Mouse (Mus musculus): ENCODE measurements around the gene Atf6.

Gene Atf6

GRCm38 (mm10) chr1:170657643-170658314 is 209.8 kb downstream of the Atf6 start:
- no peak for DNase-seq (ENCODE audit: low read depth)

GRCm38 (mm10) chr1:170657228-170657521 is 210.4 kb downstream of the Atf6 start:
- no peak for DNase-seq (ENCODE audit: low read depth)

DNA sequence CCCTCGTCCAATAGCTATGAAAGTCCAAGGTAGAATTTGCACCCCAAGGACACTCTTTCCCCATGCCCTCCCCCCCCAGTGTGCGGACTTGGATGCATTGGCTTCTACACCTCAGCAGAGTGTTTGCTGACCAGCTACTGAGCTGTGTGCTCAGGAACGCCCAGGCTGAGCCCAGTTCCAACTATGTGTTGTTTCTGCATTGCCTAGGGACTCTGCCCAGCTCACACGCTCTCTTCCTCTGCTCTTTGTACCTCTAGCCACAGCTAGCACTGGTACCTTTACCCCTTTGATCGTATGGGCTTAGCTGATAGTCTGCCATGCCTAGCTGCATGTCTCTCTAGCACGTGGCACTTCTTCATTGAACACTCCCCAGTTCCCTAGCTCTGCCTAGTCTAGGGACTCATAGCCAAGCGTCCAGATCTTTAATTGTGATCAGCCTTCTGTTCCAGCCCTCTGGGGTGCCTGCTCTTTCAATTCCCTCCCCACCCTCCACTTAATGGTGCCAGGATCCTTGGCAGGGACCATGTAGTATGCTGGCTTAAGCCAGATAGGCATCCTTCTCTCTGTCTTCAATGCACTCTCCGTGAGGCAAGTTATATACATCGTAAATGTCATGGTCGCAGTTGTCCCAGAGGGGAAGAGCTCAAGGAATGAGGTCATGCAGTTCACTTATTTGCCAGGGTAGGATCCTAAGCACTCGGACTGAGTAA is 210.9 kb downstream of the Atf6 start:
- DNase-seq (ENCODE audit: low read depth) = no peak

DNA sequence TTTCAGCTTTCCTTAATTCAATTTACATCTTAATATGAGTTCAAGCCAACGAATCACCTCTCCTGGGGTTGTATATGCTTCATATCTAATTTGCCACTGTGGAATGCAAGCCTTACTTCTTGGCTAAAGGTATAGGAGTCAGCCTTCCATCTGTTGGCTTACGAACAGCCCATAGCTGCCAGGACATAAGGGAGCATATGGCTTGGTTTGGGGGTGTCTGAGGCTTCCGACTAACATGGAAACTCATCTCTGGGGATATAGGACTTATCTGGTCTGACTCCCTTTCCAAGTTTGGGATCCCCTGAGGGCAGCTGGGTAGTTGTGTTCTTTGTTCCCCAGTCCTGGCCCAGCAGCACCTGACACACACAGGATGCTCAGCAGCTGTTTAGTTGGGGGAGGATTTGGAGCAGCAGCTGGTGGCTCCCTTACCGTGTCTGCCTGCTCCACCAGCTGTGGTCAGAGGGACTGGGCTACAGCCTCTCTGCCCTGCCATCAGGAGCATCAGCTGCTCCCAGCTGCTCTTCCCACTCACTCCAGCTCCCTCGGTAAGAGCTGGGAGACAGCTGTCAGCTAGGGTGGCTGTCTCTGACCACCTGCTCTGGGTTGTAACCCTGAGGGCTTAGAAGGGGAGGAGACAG is 212.2 kb downstream of the Atf6 start:
- no peak for DNase-seq (ENCODE audit: low read depth)

Data from fibroblast of lung, adult 2 months (primary cell).